Mouse (Mus musculus) mouse embryonic stem cell (cell line): ENCODE data around the gene Gga1.

Source experiments
- in situ Hi-C, 2 experiments: fragments of 300-500 bp; cut with MboI; formaldehyde crosslinking; loops; 1 replicate in 1 of 2; 3 replicates in 1 of 2; pipeline ENCODE4 v1.14.3; 2019 to 2020; ENCODE audit warnings: low sequenced_read_pairs in 2 of 2, low pct_unique_long_range_greater_than_20kb in 1 of 2, mixed read lengths in 1 of 2; ENCODE audit not compliant: unreplicated experiment in 1 of 2

Gga1 gene

DNA sequence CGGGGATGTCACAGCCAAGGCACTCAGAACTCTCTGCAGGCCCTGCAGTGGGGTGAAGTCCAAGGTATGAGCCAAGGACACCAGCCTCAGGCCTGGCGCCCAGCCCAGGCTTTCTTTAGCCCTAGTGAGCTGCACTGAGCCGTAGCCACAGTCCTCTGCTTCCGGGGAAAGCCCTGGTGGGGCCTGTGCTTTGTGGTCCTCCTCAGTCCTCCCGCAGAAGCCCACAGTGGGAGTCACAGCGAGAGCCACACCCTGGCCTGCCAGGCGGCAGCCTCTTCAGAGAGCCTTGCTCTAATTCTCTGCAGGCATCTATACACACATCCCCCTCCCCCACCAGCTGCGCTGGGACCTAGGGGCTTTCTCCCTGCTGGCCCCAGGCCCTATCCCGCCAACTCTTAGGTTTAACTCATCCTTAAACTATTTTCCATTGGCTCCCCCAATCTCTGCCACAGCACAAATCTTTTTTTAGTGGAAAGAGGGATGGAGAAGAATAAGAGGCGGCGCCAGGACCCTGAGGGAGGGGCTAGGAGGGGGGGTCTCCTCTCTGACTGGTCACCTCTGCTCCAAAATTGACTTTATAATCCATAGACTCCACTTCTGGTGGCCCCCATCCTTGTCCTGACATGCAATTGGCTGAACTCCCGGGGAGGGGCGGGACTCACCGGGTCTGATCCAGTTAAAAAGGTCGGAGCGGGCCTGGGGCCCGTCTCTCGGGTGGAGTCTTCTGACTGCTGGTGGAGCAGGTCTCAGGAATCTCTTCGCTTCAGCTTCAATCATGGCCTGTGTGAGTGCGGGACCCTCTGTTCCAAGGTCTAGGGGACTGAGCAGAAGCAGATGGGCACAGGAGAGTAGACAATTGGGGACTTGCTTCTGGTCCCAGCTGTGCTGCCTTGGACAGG lies 49.3 kb downstream of the Gga1 start, which contains the start of gene Lgals1:
Gene Lgals1 (plus strand): TSS at position 705 of the 899 bp plus-strand sequence.
- in situ Hi-C loops = no loop called here

- in situ Hi-C loops = no loop called here
Observed at GRCm38 (mm10) chr15:78927021-78927787, 50.2 kb downstream of the Gga1 start.

- in situ Hi-C loops = no loop called here
Observed at GRCm38 (mm10) chr15:78927788-78928457, 50.9 kb downstream of the Gga1 start.

- in situ Hi-C loops = no loop called here
Observed at GRCm38 (mm10) chr15:78928539-78928938, 51.5 kb downstream of the Gga1 start.

GRCm38 (mm10) chr15:78930192-78930706 lies 53.3 kb downstream of the Gga1 start:
- in situ Hi-C loops = no loop called here

- in situ Hi-C loops = no loop called here
Observed at GRCm38 (mm10) chr15:78930801-78931426, 53.9 kb downstream of the Gga1 start.

DNA sequence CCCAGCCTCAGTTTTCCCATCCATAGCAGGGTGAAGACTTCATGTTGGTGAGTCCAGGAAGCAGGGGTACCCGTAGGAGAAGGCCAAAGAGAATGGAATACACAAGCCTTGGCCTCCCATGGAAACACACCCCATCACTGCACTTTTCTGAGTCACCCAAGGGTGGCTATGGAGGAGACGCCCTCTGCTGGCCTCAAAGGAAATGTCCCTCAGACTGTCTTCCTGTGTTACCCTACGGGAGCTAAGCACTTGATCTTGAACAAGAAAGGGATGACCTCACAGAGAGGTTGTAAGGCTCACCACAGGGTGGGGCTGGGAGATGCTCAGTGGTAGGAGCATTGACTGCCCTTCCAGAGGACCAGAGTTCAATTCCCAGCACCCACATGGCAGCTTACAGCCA lies 54.6 kb downstream of the Gga1 start:
- in situ Hi-C loops = no loop called here

DNA sequence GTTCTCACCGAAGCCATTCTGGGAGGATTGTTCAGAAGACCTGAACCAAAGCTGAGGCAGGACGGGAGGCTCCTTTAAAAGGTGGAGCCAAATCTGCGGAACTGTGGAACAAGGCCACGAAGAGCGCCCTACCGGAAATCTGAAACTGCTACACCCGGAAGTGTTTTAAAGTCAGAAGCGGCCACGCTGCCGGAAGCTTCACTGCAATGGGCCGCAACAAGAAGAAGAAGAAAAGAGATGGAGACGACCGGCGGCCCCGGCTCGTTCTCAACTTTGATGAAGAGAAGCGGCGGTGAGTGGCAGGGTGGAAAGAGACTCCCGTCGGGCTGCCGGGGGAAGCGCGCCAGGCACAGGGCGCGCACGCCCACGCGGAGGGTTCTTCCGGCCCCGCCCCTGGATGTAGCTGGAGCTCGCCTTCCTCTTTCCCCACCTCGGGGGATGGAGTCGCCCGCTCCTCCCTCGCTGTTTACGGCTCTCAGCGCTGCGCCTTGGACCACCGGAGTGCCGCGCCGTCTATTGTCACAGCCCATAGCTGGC lies 57.9 kb downstream of the Gga1 start, which contains the start of gene Nol12:
Gene Nol12 (plus strand): TSS at position 150 of the 537 bp plus-strand sequence.
- in situ Hi-C loops = no loop called here

DNA sequence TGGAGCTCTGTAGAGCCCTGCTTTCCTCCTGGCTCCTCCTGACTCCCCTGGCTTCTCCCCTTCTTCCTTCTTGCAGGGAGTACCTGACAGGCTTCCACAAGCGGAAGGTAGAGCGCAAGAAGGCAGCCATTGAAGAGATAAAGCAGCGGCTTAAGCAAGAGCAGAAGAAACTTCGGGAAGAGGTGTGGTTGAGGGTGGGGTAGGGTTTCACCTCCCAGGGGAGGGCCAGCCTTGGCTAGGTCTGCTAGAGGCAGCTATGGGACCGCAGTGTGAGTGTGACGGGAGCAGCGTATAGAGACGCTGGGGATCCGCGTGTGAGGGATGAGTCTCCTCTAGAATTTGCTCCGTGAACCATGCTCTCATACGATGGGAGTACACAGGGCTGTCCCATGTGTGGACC lies 59.4 kb downstream of the Gga1 start:
- in situ Hi-C loops = no loop called here

DNA sequence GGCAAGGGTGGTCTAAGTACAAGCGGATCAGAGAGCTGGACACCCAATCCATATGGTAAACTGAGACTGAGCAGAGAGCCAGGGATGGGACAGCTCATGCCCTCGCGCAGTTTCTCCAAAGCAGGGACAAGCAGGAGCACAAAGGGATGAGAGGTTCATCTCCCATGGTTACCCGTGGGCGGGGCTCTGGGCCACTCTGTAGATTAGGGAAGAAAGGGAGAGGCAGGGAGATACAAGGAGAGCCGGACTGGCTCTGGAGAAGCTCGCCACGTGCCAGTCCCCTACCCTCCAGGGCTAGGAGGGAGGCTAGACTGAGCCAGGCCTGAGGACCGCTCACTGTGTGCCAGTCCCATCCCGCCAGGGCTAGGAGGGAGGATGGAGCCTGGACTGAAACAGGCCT lies 60.3 kb downstream of the Gga1 start:
- in situ Hi-C loops = no loop called here

- in situ Hi-C loops = no loop called here
Observed at GRCm38 (mm10) chr15:78937963-78938362, 61.0 kb downstream of the Gga1 start.

- in situ Hi-C loops = no loop called here
Observed at GRCm38 (mm10) chr15:78940325-78940724, 63.3 kb downstream of the Gga1 start.

GRCm38 (mm10) chr15:78942663-78943062 lies 65.7 kb downstream of the Gga1 start:
- in situ Hi-C loops = no loop called here
